Mouse (Mus musculus) left cerebral cortex, adult 18-20 months (tissue): ENCODE measurements around the gene Elk3. TPM values are rescaled to one million over a fixed set of nuclear protein-coding genes. Genes with fewer than 3 reads are reported as not detected.
"Not testable (repeated sequence)": the region's sequence is repeated elsewhere in the genome, so short reads cannot be mapped to it uniquely, and the experiment has no call there.

Source experiments
- DNase-seq, 2 experiments: peaks; one replicate each; pipeline ENCODE4 v3.0.0; 2021 to 2022; ENCODE audit warnings: low spot score in 2 of 2, mixed read lengths in 1 of 2
- long read RNA-seq, 2 experiments: library from polyadenylated mRNA; stranded (forward); transcript quantifications; one replicate each; pipeline ENCODE4 v2.0.0; 2021
- total RNA-seq, 2 experiments: library from RNA; stranded (reverse); gene quantifications; 2 replicates each; pipeline ENCODE4 v1.2.3; 2021

Gene Elk3
- total RNA-seq, result 1 to 10 TPM; 8.7 to 9.5 TPM
- long read RNA-seq, experiment 1, full-length matches to known transcripts, result 6 of 9 reads
- long read RNA-seq, experiment 1, partial matches to known transcripts, result 0 of 9 reads
- long read RNA-seq, experiment 1, other reads (novel, unspliced or antisense), result 3 of 9 reads
- long read RNA-seq, experiment 2, full-length matches to known transcripts, result 2 of 5 reads
- long read RNA-seq, experiment 2, partial matches to known transcripts, result 2 of 5 reads
- long read RNA-seq, experiment 2, other reads (novel, unspliced or antisense), result 1 of 5 reads

- DNase-seq, result no peak
Observed at GRCm38 (mm10) chr10:93310721-93311411, at the start of gene Elk3. Elk3 (minus strand) TSS chr10:93311135.

GRCm38 (mm10) chr10:93360623-93361022 lies 49.7 kb upstream of the Elk3 start:
- peak in 1 of 2 experiments; percentile 9 for DNase-seq

GRCm38 (mm10) chr10:93360190-93360589 lies 49.3 kb upstream of the Elk3 start:
- DNase-seq, result not testable (repeated sequence)

- no peak for DNase-seq
Observed at GRCm38 (mm10) chr10:93359339-93359863, 48.5 kb upstream of the Elk3 start.

- DNase-seq, result no peak
Observed at GRCm38 (mm10) chr10:93358878-93359277, 47.9 kb upstream of the Elk3 start.

GRCm38 (mm10) chr10:93357162-93357561 lies 46.2 kb upstream of the Elk3 start:
- no peak for DNase-seq

GRCm38 (mm10) chr10:93356122-93356521 lies 45.2 kb upstream of the Elk3 start:
- no peak for DNase-seq

GRCm38 (mm10) chr10:93355276-93355927 lies 44.5 kb upstream of the Elk3 start:
- DNase-seq, result no peak

- DNase-seq, result no peak
Observed at GRCm38 (mm10) chr10:93353545-93354326, 42.8 kb upstream of the Elk3 start.

GRCm38 (mm10) chr10:93347918-93348505 lies 37.1 kb upstream of the Elk3 start:
- DNase-seq, result no peak

GRCm38 (mm10) chr10:93347387-93347786 lies 36.5 kb upstream of the Elk3 start:
- no peak for DNase-seq

- DNase-seq, result no peak
Observed at GRCm38 (mm10) chr10:93346208-93346936, 35.4 kb upstream of the Elk3 start.

GRCm38 (mm10) chr10:93345497-93345896 lies 34.6 kb upstream of the Elk3 start:
- DNase-seq, result no peak

GRCm38 (mm10) chr10:93343469-93343868 lies 32.5 kb upstream of the Elk3 start:
- DNase-seq, result no peak

GRCm38 (mm10) chr10:93342986-93343385 lies 32.1 kb upstream of the Elk3 start:
- DNase-seq, result no peak

GRCm38 (mm10) chr10:93338526-93338925 lies 27.6 kb upstream of the Elk3 start:
- no peak for DNase-seq

- DNase-seq, result no peak
Observed at GRCm38 (mm10) chr10:93336462-93336931, 25.6 kb upstream of the Elk3 start.

- no peak for DNase-seq
Observed at GRCm38 (mm10) chr10:93335828-93336461, 25.0 kb upstream of the Elk3 start.

- no peak for DNase-seq
Observed at GRCm38 (mm10) chr10:93335001-93335400, 24.1 kb upstream of the Elk3 start.
